Mouse (Mus musculus) thymus, postnatal 14 days (tissue): ENCODE results near the gene Tssk2.
A peak's percentile ranks its signal among the peaks of the same experiment; 100 is the strongest.

ENCODE experiments used
- DNase-seq: peaks from one replicate; pipeline ENCODE4 v3.0.0; 2021

Tssk2 gene

DNA sequence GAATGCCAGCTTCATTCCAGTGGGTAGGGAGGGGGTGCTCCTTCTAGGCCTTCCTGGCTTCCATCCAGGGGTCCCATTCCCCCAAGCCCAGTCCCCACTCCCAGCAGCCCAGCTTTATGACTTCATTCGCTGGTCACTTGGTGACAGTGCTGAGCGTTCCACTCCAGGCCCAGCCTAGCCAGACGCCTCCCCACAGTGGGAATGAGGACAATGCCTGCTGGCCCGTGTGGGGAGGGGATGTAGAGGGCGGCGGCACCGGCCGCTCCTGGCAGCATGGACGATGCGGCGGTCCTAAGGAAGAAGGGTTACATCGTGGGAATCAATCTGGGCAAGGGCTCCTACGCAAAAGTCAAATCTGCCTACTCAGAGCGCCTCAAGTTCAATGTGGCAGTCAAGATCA lies at the start of gene Tssk2, which contains the start of gene Dgcr2:
Gene Tssk2 (plus strand): TSS at position 176 of the 400 bp plus-strand sequence.
Gene Dgcr2 (minus strand): TSS at position 101 of the 400 bp plus-strand sequence.
- no peak for DNase-seq

DNA sequence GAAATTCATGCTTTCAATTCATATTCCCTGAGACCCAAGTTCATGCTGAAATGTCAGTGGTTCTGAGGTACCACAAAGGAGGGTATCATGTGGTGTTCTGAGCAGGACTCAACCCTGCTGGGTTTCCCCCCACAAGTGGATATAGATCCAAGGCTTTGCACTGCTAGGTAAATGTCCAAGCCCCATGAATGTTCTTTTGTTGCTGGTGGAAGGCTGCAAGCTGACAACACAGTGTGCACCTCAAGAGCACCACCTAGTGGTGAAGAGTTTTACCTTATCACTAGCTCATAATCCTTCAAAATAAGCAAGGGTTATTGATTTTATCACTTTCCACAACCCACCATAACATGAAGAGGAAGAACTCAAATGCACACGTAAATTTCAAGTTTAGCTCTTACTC lies 49.5 kb upstream of the Tssk2 start:
- DNase-seq, result peak; percentile 48

DNA sequence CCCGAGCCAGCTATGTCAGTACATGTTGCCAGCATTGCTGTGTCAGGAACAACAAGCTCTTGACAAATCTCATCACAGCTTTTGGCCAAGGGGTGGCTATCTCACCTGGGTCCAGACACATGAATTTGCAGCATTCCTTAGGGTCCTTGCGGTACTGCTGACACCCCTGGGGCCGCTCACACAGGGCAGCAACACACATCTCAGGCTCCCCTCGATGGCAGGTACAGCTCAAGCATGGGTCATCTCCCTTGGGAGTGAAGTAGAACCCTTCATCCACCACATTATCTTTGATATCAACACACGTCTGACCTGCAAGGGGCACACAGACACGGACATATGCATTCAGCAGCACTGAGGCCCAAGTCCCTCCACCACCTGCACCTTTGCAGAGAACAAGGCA lies 49.0 kb upstream of the Tssk2 start:
- no peak for DNase-seq

DNA sequence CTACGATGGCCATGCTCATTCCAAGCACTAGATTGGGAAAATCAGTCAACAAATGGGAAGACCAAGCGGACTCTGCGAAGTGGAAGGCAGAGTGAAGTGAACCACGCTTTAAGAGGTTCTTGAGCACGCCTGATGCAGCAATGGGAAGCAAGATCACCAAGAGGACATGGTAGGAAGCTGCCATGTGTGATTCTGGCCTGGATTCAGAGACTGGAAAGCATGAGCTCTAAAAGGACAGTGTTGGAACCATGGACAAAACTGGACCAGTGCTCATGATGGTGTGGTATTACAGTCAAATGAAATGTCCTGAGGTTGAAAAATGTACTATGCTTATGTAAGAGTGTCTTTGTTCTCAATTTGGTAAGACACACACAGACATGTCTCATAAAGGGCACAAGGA lies 47.1 kb upstream of the Tssk2 start:
- DNase-seq, result no peak

DNA sequence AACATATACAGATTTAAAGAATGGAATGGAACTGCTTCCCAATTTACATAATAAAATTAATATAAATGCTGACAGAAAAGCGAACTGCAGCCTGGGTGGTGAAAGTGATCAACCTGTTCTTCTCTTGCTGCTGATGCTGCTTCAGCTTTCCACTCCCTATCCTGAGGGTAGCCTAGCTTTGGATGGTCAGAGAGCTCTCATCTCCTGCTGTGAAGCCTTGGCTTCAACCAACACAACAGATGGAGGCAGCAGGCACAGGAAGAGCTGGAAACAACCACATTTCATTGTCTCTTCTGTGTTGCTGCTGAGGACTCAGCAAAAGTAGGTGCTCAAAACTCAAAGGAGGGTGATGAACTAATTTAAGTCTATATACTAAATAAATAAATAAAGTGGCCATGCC lies 46.6 kb upstream of the Tssk2 start:
- no peak for DNase-seq

DNA sequence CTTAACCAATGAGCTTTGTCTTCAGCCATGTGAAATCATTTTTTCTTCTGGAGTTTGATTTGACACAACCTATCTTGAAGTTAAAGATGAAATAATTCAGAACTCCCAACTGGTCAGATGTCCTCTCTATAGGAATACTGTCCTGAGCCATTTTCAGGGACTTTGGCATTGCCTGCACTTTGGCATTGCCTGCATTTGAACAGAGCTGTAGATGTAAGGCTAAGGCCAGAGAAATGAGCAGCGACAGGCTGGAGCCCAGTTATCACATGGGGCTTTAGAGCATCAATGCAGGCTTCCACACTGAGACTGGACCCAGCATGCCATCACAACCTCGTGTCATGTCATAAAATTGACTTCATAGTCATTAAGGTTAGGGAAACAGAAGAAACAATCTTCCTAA lies 45.2 kb upstream of the Tssk2 start:
- no peak for DNase-seq

DNA sequence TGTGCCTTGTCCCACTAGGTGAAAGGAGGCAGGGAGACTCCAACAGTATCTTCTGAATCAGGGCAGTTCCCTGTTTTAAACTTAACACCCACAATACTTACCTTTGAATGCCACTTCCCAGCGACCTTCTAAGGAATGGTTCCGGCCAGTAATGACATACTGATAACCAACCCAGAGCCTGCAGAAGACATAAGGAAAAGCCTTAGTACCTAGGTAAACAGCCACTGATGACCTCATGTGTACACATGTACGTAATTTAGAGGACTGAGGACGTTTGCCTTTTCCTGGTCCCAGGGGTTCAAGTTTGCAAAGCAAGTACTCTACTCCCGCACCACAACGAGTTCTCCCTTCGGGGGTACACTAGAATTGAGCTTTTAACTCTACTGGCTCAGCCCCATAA lies 41.3 kb upstream of the Tssk2 start:
- DNase-seq, result no peak

DNA sequence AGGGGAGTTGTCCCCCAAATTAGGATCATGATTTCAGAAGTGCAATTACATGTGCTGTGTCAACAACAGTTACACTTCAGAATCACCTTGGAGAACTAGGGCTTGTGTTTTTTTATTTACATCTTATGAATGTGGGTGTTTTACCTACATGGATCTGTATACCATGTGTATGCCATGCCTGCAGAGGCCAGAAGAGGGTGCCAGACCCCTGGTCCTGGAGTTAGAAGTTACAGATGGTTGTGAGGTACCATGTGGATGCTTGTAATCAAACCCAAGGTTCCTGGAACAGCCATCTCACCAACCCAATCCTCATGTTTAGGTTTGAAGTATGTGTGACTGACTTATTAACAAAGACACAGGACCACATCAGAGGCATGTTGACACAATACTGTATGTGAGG lies 39.8 kb upstream of the Tssk2 start:
- peak; percentile 30 for DNase-seq

DNA sequence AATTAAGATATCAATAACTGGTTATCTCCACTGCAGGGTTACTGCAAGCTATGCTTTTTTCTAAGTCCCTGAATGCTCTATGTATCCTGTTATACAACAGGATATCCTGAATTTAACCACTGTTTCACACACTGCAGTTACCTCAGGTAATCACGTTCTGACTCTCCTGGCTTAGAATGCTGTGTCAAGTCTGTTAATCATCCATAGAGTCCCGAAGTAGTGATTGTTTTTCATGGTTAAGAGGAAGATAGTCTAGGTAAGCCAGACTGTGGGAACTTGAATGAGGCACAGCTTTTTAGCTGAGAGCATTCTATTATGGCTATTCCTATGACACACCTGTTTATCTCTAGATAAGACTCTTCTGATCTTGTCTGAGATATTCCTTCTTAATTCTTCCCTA lies 33.1 kb upstream of the Tssk2 start:
- no peak for DNase-seq

DNA sequence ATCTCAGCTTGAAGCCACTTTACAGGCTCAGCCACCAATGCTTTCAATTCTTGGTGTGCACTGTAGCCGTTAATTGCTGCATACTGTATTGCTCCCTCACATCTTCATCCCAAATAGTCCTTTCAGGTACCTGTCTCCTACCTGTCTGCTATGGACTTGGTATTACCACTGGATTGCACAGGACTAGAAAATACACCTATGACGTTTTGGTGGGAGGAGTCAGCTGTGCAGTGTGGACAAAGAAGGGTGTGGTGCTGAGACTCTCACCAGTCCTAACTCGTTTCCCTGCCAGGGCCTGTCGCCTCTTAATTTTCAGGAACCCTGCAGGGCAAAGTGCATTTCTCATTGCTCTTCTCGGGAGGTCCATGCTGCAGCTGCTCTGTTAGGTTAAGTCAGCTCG lies 32.7 kb upstream of the Tssk2 start:
- DNase-seq, result no peak

DNA sequence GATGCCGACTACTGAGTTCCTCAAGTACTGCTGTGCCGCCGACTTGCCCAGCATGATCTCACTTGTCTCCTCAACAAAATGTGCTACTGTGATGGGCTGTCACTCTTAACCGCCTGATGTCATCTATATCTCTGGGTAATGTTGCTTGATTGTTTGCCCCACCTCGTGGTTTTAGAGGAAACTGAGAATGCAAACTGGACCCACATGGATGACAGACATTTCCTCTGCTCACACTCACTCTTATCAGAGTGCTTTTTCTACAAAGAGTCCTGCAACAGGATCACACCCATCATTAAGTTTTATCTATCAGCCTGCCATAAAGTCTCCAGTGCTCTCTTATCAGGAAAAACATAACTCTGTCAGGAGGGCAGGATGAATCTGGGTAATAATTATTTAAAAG lies 27.2 kb upstream of the Tssk2 start:
- DNase-seq, result no peak

DNA sequence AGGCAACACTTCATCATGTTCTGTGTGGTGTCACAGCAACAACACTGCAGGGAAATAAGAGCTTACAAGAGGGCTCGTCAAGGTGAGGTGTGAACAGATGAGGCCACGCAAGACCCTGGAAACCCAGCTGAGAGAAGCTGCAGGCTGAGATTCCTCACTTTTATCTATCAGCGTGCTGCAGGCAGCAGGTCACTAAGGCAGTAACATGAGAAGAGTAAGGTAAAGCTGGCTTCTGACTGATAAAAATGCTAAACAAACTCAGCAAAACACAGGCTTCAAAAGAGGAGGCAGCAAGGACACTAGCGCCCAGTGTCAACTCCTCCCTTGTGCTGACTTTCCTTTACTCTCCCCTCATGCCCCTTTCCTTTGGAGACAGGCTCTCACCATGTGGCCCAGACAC lies 25.4 kb upstream of the Tssk2 start:
- DNase-seq, result no peak

DNA sequence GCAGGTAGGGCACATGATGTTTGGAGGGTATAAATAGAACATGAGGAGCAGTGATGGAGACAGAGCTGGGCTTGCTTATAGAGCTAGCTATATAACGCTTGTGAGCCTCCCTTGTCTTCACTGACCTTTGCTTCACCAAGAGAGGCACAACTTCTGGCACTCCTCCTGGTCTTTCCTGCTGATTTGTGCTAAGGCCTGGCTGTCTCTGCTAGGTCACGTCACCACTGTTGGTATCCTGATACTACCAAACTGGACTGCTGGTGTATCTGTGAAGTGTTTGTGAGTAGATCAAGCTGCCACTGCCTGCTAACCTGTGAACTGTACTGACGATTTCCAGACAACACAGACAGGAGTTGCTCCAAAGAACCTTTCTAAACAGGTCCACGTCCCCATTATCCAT lies 23.3 kb upstream of the Tssk2 start:
- no peak for DNase-seq

DNA sequence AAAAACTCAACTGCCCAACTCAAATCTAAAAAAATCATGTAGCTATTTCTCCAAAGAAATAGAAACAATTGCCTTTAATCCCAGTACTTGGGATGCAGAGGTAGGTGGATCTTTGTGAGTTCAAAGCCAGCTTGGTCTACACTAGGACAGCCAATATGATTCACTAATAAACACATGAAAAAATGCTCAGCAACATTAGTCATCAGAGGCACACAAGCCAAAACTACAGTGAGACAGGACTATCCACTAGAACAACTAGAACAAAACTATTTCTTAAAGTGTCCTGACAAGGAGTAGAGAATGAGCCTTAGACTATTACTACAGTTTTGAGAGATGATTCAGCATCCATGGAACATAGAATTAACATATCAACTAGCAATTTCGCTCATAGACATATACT lies 22.3 kb upstream of the Tssk2 start:
- DNase-seq, result no peak

DNA sequence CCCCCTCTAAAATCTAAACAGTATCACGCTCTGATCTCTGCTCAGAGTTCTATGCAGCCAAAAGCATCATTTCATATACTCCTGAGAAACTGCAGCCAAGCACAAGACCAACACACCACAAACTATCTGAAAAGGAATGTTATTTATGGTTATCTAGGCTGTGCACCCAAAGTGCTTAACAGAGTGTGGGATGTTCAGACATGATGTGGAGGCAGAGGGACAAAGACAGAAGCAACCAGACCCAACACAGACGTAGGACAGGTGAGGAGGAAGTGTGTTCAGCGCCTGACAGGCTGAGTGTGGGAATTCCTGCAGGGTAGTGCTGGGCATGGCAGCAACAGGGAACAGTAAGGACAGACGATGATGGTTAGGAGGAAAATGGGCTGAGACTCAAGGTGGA lies 18.9 kb upstream of the Tssk2 start:
- DNase-seq, result no peak

DNA sequence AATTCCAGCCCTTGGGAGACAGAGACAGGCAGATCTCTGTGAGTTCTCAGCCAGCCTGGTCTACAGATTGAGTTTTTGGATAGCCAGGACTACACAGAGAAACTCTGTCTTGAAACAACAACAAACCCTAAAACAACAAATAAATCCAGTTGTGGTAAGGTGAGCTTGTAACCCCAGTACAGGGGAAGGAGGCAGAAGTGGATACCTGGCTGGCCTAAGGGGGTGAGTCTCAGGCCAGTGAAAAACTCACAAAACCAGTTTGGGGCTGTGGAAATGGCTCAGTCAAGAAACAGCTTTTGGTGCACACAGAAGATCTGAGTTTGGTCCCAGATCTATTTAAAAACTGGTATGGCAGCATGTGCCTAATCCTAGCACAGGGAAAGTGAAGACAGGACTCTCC lies 16.2 kb upstream of the Tssk2 start:
- DNase-seq, result no peak

DNA sequence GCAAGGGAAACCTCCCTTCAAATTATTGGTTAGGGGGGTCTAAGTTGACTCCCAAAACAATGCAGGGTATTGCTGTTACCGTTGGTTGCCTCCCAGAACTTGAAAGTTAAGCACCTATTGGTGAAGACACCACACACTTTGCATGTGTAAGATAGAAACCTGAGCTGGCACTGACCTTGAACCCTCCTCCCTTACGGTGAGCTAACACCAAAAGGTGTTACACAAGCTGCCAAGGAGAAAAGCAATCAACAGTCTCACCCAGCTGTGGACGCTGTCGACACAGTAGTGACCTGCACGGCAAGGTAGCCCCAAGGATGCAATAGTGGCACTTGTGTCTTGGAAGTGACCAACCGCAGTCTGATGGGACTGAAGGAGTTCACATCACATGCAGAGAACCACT lies 14.3 kb upstream of the Tssk2 start:
- no peak for DNase-seq

DNA sequence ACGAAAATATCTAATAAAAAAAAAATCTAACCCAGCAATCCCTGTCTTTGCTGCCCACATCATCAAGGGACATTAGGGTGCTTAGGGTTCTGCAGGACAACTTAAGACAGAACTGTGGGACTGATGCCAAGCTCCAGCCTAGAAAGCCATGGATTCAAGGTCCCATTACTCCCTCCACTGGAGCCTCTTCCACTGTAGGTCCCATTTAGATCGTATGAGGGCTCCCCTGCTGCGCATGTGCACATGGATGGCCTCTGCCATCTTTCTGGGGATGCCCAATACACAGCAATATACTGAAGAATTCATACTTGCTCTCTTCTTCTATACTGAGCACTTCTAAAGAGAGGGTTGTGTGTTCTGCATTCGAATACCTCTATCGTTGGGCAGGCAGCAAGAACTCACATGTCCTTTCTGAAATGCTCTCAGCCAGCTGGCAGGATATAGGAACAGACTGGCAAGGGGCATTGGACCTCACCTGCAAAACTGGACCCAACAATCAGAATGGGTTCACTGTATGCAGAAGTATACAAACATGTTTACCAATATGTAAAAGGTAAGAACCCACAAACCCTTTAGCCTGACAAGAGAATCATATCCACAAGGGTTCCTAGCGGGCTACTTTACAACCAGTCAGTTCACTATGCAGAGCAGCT lies 8.6 kb upstream of the Tssk2 start:
- DNase-seq, result no peak

DNA sequence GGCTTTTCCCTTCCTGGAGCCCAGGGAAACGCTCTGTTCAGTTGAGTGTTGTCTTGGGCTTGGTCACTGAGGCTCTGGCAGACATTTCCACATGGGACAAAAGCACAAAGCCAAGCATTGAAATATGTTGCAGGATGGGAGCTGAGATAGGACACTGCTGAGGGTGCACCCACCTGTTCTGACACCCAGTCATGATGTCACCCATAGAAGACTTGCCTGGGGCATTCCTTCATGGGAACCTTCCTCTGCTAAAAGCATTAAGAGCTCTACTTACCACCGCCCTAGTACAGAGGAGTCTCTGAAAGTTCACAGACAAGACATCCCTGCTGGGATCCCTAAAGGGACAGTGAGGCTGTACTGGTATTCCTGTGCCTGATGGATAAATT lies 8.1 kb upstream of the Tssk2 start:
- DNase-seq, result peak; percentile 15

DNA sequence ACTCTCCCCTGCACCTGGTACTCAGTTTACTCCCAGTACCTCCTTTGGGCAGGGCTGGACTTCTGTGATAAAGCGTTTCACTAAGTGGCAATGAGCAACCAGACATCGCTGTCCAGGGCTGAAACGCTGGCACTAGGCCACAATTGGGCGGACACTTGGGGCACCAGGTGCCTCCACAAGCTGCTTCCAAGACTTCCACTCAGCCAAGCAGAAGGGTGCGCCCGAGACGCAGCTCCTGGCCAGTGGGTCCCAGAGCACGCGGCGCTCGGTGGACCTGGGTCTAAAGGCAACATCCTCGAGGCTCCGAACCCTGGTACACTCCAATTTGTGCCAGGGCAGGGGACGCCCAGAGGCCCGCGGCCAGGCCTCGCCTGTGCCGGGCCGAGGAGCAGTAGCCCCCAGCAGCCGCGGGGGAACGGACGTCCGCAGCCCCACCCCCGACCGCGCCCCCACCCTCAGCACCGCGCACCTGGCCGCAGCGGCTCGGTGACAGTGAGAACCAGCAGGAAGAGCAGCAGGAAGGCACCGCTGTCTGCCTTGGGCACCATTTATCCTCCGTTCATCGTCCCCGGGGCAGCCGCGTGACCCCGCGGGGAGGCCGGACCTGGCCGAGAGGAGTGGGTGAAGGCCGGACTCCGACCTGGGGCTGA lies 7.4 kb upstream of the Tssk2 start:
- DNase-seq, result no peak

DNA sequence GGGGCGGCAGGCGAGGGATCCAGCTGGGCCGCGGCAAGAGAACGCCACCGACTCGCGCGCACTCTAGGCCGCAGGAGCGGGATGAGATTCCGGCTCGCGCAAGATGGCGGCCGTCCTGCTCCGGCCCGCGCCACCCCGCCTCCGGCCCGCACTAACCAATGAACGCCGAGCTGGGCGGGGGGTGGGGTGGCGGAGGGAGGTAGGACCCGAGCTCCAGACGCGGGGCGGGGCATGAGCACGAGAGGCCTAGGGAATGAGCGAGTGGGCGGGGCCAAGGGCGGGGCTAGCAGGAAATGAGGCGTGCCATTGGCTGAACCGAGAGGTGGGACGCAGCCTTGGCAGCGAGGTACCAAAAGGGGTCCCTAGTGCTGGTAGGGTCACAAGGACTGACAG lies 6.9 kb upstream of the Tssk2 start, which contains the start of gene Gm20518:
Gene Gm20518 (minus strand): TSS at position 105 of the 393 bp plus-strand sequence.
- DNase-seq, result peak; percentile 100

DNA sequence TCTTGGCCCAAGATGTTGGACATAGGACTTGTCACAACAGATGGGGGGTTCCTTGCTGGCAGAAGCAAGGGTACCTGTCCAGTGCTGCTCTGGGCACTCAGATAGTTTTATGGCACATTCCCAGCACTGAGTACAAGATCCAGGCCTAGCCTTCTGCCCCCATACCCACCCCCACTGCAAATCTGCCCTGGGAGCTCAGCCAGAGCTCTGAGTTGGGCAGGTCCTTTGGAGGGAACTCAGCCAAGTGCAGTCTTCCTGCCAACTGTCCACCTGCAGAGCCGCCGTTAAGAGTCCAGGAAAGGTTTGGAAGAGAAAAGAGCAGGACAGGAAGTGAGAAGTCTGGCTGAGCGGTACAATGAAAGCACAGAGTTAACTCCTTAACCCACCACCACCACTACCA lies 5.8 kb upstream of the Tssk2 start:
- no peak for DNase-seq

DNA sequence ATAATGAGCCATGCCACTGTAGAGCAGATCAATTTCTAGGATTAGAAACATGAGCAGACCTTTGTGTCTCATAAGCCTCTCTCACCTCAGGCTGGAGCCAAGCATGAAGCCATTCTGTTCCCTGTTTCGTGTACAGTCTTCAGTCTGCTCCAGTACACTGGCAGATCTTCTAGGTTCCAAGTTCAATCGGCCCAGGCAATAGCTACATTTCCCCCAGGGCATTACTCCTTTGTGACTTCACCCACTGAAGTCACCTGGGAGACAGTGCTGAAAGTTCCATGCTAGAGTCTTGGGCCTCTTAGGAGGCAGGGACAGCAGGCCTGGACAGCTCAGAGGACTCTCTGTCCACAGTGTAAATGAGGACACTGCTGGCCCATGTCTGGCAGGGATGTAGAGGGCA lies 4.5 kb upstream of the Tssk2 start, which contains the start of gene Tssk1:
Gene Tssk1 (plus strand): TSS at position 301 of the 400 bp plus-strand sequence.
- no peak for DNase-seq

DNA sequence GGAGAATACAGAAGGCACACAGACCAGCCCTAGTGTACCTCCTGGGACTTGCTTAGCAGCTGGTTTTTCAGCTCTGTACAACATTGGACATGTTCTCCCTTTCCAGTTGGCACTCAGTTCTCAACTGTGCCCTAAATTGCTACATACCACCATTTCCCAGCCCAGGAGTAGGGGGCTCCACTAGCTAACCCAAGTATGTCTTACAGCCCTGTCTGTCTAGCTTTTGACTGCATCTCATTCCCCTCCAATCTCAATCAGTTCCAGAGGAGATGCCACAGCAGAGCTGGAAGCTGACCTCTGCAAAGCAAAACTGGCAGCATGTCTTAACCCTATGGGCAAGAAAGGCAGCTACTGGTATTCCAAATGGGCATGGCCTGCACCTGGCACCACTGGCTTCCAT lies 2.3 kb upstream of the Tssk2 start:
- DNase-seq, result no peak

DNA sequence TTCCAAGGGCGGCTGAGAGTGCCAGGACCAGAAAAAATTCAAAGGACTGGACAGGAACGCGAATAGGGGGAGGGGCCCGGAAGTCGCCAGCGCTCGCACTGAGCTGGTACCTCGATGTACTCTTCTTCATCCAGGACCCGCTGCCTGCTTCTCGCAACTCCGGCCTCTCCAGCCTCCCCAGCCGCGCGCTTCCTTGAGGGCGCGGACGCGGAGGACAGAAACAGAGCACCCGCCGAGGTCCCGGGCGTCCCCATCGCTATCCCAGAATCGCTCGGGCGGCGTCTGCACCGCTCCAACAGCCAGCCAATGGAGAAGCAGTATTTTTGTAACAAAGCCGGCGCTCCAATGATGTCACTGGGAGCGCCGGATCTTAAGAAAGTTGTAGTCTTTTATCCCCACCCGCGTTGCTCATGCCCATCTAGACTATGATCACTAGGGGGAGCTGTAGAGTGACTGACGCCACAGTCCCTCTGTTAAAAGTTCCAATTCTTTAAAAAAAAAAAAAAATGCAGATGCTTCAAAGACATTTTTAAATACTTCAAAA lies 12.7 kb downstream of the Tssk2 start, which contains the start of gene Ess2:
Gene Ess2 (minus strand): TSS at position 297 of the 544 bp plus-strand sequence.
- DNase-seq, result peak; percentile 91
